Mouse (Mus musculus): ENCODE measurements at regions not wholly inside any gene's neighbourhood (a gene's known extent, or its start where the extent isn't known, plus 50 kb on each side); places are given as distances from the start of the nearest gene placed in this dataset.

DNA sequence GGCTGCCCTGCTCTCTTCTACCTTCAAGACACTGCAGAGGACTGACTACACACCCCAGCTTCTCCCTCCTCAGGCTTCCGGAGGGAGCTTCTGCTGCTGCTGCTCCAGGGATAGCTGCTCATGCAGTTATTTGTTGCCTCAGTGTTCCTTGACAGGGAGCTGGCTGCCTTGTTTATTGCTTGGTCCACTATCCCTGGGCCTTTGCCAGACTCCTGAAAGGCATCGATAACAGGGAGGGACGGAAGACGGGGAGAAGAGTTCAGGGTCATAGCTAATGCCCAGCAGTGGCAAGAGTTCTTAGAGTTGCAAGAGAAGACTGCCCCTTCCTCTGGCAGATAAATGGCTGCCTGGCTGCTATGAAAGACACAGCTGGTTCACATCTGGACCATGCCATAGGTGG lies 64.4 kb upstream of the Glce start:
- Histone ChIP-seq H3K9me3 (replicated peaks; ENCODE audit: low read length) (no peaks in the 10 kb centered on the region), H3K9ac (ENCODE audit: low read depth, low read length) (no peak overlapping the region), H3K4me2 (ENCODE audit: low read length) (no peak overlapping the region), H3K4me3 (replicated peaks; ENCODE audit: low read depth, low read length) (no peak overlapping the region), H3K27me3 (ENCODE audit: insufficient read depth, low read length) (0 out of 2 replicates have a peak, but pooled peaks cover 3% of the 10 kb centered on the region), H3K4me1 (replicated peaks; ENCODE audit: insufficient read depth, low read length) (no peaks in the 10 kb centered on the region), H3K36me3 (ENCODE audit: insufficient read depth, low read length) (no peaks in the 10 kb centered on the region), H3K27ac (no peak overlapping the region)
- TF ChIP-seq CTCF (IDR thresholded peaks at IDR 0.05; ENCODE audit: low read depth): no peak
- DNase-seq (ENCODE audit: low spot score) (peak; percentile 39), ATAC-seq (replicated peaks; ENCODE audit: low FRiP score, low read depth) (no peak)
- WGBS: 20% methylated on average over 4 of the region's 4 CpGs

DNA sequence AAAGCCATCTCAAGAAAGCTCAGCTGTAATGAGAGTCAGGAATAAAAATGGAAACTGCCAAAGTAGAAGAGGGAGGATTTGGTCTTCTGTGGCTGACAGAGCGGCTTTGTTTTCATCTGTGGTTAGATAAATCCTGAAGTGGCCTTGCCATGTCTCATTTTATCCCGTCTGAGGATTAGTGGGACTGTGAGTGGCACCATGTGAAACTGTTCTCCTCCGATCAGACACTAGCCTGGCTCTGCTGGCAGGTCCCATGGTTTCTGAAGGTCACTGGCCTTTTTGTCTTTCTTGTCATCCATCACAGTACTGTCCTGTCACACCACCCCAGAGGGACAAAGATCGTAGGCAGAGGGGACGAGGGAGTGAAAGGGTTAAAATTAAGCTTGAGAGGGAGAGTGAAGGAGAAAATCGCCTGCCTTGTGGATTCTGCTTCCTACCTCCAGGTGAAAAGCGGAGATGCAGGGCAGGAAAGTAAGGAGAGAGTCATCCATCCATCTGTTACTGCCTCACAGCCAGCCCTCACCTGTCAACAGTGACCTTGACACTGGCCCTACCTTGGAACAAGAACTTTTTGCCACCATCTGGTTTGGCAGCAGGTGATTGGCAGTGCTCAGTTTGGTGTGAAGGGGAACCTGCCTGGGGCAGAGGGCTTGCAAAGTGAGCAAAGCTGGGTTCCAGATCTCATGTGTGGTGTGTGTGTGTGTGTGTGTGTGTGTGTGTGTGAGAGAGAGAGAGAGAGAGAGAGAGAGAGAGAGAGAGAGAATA lies 63.2 kb upstream of the Glce start:
- Histone ChIP-seq H3K4me1 (replicated peaks; ENCODE audit: insufficient read depth, low read length) (no peaks in the 10 kb centered on the region; the same call in 1 of the 2 replicates), H3K4me2 (ENCODE audit: low read length) (no peak overlapping the region), H3K27me3 (ENCODE audit: insufficient read depth, low read length) (0 out of 2 replicates have a peak, but pooled peaks cover 3% of the 10 kb centered on the region), H3K9ac (ENCODE audit: low read depth, low read length) (no peak overlapping the region), H3K27ac (no peak overlapping the region), H3K36me3 (ENCODE audit: insufficient read depth, low read length) (no peaks in the 10 kb centered on the region), H3K4me3 (replicated peaks; ENCODE audit: low read depth, low read length) (no peak overlapping the region), H3K9me3 (replicated peaks; ENCODE audit: low read length) (no peaks in the 10 kb centered on the region)
- DNase-seq (ENCODE audit: low spot score) (no peak), ATAC-seq (replicated peaks; ENCODE audit: low FRiP score, low read depth) (no peak)
- TF ChIP-seq CTCF (IDR thresholded peaks at IDR 0.05; ENCODE audit: low read depth): no peak
- 52% methylated on average over 7 of the region's 7 CpGs for WGBS

DNA sequence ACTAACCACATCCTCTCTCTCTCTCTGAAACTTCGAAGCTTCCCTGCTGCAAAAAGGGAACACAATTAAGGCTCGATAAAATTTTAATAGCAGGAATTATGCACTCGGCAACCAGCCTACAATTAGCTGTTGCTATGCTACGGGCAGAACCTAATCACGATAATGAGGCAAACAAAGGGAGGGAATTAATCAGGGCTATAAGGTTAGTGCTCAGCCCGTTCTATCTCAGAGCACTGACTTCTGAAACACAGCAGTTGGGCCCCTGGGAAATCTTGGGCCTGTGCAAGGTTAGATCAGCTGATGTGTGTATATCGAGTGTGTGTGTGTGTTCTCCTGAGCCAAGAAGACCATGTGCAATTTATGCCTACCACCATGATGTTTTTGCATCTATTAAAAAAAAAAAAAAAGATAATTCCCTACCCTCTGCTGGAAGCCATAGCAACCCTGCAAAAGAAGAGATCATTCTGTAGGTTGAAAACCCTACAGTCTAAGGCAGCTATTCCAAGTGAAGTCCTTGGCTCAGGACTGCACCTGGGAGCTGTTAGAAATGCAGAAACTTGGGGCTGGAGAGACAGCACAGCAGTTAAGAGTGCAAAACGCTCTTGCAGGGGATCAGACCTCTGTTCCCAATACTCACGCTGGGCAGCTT lies 58.9 kb upstream of the Glce start:
- no peak for TF ChIP-seq CTCF (IDR thresholded peaks at IDR 0.05; ENCODE audit: low read depth)
- H3K9ac ChIP-seq (ENCODE audit: low read depth, low read length): no peak overlapping the region
- no peak overlapping the region for H3K4me2 ChIP-seq (ENCODE audit: low read length)
- no peaks in the 10 kb centered on the region; the same call in 1 of the 2 replicates for H3K4me1 ChIP-seq (replicated peaks; ENCODE audit: insufficient read depth, low read length)
- no peaks in the 10 kb centered on the region for H3K36me3 ChIP-seq (ENCODE audit: insufficient read depth, low read length)
- 42% methylated on average over 9 of the region's 9 CpGs for WGBS
- H3K9me3 ChIP-seq (replicated peaks; ENCODE audit: low read length): no peaks in the 10 kb centered on the region
- H3K27ac ChIP-seq: no peak overlapping the region
- DNase-seq (ENCODE audit: low spot score) (no peak), ATAC-seq (replicated peaks; ENCODE audit: low FRiP score, low read depth) (no peak)
- no peak overlapping the region for H3K4me3 ChIP-seq (replicated peaks; ENCODE audit: low read depth, low read length)
- H3K27me3 ChIP-seq (ENCODE audit: insufficient read depth, low read length): 0 out of 2 replicates have a peak, but pooled peaks cover 3% of the 10 kb centered on the region

DNA sequence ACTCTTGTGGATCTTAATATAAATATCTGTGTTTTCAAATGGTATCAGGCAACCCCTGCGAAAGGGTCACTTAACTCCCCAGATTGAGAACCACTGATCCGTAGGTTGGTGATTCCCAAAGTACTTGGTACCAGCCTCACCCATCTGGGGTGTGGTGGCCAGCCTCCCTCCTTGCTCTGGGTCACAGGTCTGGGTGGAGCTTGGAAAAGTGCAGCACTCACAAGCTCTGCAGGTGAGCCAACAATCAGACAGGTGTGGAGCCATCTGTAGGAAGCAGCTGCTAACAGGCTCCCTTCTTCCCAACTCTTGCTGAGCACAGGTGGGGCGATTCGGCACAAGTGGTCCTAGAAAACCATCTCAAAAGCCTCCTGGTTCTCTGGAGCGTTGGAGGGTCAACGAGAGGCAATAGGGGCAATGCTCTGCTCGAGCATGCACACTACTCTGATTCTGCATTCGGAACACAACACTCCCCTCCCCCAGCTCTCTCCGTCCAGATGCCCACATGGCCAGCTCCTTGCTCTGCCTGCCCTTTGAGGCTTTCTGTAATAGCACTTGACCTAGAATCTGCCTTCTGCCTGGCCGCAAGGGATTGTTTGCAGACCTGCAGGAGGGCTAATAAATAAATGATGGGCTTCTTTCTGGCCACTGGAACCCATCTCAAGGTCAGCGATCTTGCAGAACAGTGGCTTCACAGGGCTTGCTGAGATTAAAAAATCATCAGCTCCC lies 58.2 kb upstream of the Glce start:
- TF ChIP-seq CTCF (IDR thresholded peaks at IDR 0.05; ENCODE audit: low read depth): no peak
- no peak overlapping the region for H3K27ac ChIP-seq
- ATAC-seq (replicated peaks; ENCODE audit: low FRiP score, low read depth) (no peak), DNase-seq (ENCODE audit: low spot score) (no peak)
- no peaks in the 10 kb centered on the region for H3K36me3 ChIP-seq (ENCODE audit: insufficient read depth, low read length)
- H3K4me1 ChIP-seq (replicated peaks; ENCODE audit: insufficient read depth, low read length): no peaks in the 10 kb centered on the region; the same call in 1 of the 2 replicates
- H3K4me3 ChIP-seq (replicated peaks; ENCODE audit: low read depth, low read length): no peak overlapping the region
- H3K9me3 ChIP-seq (replicated peaks; ENCODE audit: low read length): no peaks in the 10 kb centered on the region
- 48% methylated on average over 11 of the region's 11 CpGs for WGBS
- H3K4me2 ChIP-seq (ENCODE audit: low read length): no peak overlapping the region
- H3K9ac ChIP-seq (ENCODE audit: low read depth, low read length): no peak overlapping the region
- H3K27me3 ChIP-seq (ENCODE audit: insufficient read depth, low read length): 0 out of 2 replicates have a peak, but pooled peaks cover 3% of the 10 kb centered on the region

DNA sequence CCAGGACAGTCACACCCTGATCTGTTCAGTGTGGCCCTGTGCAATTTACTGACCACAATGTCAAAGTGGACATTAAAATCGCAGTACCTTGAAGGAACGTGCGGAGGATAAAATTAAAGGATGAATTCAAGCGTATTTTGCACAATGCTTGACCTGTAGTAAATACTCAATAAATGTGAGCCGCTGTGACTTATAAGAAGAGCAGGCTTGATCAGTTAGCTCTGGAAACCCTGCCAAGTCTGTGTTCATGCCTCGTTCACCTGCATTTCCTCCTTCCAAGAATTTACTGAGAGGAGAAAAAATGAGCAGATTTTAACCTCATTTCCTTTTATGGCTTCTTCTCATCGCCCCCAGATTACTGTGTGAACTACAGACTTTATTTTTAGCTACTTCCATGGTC lies 52.2 kb upstream of the Glce start:
- 35% methylated on average over 7 of the region's 7 CpGs for WGBS
- DNase-seq (ENCODE audit: low spot score): no peak
- Histone ChIP-seq H3K27me3 (ENCODE audit: insufficient read depth, low read length) (no peaks in the 10 kb centered on the region), H3K4me2 (ENCODE audit: low read length) (no peak overlapping the region), H3K36me3 (ENCODE audit: insufficient read depth, low read length) (no peaks in the 10 kb centered on the region), H3K4me3 (replicated peaks; ENCODE audit: low read depth, low read length) (no peak overlapping the region), H3K4me1 (replicated peaks; ENCODE audit: insufficient read depth, low read length) (no peaks in the 10 kb centered on the region), H3K9ac (ENCODE audit: low read depth, low read length) (no peak overlapping the region), H3K9me3 (replicated peaks; ENCODE audit: low read length) (no peaks in the 10 kb centered on the region), H3K27ac (no peak overlapping the region)
- TF ChIP-seq CTCF (IDR thresholded peaks at IDR 0.05; ENCODE audit: low read depth): no peak
- ATAC-seq (replicated peaks; ENCODE audit: low FRiP score, low read depth): no peak
